Mouse (Mus musculus): ENCODE measurements at regions not wholly inside any gene's neighbourhood (a gene's known extent, or its start where the extent isn't known, plus 50 kb on each side); places are given as distances from the start of the nearest gene placed in this dataset.
"Not testable (repeated sequence)": the region's sequence is repeated elsewhere in the genome, so short reads cannot be mapped to it uniquely, and the experiment has no call there.

DNA sequence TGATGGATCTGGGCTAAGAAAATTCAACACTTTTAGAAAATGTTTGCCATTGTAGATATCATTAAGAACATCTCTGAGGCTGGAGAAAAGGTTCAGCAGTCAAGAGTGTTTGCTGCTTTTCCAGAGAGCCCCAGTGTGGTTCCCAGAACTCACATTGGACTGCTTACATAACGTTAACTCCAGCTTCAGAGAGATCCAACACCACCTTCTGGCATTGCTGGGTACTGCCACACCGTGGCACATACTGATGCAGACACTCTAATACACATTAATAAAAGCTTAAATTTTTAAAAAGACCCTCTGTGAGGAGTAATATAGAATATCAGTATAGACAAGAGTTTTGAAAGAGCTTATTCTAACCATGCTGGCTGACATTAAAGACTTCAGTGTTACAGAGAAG is 313.6 kb upstream of the Zic4 start:
- DNase-seq (ENCODE audit: low read depth, low spot score): no peak

- no peak for DNase-seq (ENCODE audit: low read depth, low spot score)
Measured at GRCm38 (mm10) chr9:91053065-91053793, 309.0 kb upstream of the Zic4 start.

- no peak for DNase-seq (ENCODE audit: low read depth, low spot score)
Measured at GRCm38 (mm10) chr9:91059460-91059859, 302.8 kb upstream of the Zic4 start.

- DNase-seq (ENCODE audit: low read depth, low spot score): peak; percentile 20
Measured at GRCm38 (mm10) chr9:91069496-91069895, 292.7 kb upstream of the Zic4 start.

DNA sequence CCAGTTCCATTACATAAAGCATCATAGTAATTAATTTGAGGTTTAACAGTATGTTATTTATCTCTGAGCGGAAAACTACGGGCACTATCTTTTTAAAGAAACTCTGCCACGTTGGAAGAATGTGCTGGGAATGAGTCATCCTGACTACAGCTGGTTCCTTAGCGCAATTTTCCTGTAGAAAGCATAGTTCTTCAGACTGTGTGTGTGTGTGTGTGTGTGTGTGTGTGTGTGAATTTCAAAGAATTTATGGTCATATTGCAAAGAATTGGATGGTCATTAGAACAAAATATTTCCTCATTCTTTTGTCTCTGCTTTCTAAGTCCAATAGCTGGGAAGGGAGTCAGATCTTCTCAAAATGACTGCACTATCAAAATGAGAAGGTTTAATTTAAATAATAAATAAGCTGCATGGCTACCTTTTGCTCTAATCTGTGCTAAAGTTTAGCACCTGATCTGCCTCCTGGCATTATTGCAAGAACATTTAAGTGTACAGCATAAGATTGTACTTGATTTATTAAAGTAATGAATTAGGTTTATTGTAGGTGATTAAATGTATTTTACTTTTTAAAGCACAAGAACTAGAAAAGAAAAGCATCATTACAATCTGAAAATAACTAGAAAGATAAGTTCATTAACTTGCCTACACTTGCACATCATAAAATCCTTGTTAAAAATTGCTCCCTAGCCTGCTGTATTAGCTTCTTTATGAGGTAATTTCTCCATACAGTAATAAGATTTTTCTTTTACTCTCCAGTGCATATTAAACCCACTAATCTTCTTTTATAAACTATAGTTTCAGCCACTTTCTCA is 288.6 kb upstream of the Zic4 start:
- DNase-seq (ENCODE audit: low read depth, low spot score): peak; percentile 80

- no peak for DNase-seq (ENCODE audit: low read depth, low spot score)
Measured at GRCm38 (mm10) chr9:91074175-91074480, 288.1 kb upstream of the Zic4 start.

GRCm38 (mm10) chr9:91077490-91077889 is 284.7 kb upstream of the Zic4 start:
- DNase-seq (ENCODE audit: low read depth, low spot score): no peak

GRCm38 (mm10) chr9:91083791-91084190 is 278.4 kb upstream of the Zic4 start:
- DNase-seq (ENCODE audit: low read depth, low spot score): no peak

DNA sequence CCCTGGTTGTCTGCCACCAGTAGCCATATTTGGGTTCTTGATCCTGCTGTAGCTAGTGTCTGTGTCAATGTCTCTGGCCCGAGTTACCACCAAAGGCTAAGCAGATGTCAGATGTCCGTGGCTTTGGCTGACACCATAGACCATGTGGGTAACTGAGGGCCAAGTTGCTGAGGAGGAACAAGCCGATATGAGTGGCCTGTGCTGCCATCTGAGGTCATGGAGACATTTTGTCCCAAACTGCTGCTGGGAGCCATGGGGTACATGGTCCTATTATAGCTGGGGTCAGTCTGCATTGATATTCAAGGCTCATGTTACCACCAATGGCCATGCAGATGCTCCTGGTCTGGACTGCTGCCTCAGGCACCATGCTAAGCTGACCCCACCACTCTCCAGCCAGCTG is 276.3 kb upstream of the Zic4 start:
- DNase-seq (ENCODE audit: low read depth, low spot score): no peak

GRCm38 (mm10) chr9:91089348-91089747 is 272.9 kb upstream of the Zic4 start:
- no peak for DNase-seq (ENCODE audit: low read depth, low spot score)

DNA sequence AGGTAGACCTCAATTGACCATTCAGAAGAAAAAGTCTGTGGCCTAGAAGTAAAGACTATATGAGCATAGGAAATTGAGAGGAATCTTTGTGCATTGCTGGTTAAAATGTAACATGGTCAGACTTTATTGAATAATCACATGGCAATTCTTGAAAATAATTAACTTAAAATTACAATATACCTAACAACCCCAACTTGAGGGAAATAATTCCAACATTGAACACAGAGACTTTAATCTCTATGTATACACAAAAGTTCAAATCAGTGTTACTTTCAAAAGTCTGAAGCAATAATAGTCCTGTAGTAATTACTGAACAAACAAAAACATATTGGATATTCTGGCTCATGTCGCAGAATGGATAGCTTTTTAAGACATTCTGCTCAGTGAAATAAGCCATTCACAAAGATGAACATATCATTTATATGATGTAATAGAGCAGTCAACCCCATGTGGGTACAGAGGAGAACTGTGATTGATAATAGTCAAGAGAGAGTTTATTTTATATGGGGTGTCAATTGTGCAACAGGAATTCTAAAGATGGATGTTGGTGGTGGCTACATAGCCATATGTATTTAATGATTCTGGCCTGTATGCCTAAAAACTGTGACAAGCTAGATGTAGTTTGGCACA is 270.7 kb upstream of the Zic4 start:
- no peak for DNase-seq (ENCODE audit: low read depth, low spot score)

DNA sequence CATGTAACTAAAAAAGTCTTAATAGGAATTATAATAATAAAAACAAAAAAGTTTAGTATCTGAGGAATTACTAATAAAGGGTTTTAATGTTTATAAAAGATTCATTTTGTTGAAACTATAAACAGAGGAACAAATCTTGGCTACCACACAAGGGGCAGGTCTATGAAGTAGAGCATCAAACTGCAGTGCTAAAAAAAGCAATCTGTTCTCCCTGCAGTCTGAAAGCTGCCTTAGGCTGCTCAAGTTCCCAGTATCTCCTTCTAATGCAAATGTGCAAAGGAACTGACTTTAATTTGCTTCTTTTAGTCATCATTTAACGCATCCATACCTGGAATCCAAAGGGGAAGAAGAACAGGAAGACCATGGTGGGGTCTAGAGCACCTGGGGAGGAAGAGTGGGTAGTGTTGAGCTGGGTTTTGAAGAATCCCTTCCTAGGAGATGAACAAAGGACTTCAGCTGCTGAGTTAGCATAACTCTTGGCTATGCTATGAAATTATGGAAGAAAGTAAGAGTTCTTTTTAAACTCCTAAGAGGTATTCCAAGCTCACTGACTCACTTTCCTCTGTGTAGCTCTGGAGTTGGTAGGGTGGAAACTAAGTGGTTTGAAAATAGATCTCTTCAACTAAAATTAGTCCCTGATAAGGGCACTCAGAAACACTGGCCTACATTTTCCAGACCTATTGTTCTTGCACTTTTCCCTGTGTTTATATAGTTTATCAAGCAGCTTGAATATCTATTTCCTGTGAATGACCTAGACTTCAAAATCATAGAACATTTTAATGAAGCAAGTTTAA is 260.4 kb upstream of the Zic4 start:
- DNase-seq (ENCODE audit: low read depth, low spot score): peak; percentile 37

GRCm38 (mm10) chr9:91122441-91123035 is 239.7 kb upstream of the Zic4 start:
- DNase-seq (ENCODE audit: low read depth, low spot score): peak; percentile 82

DNA sequence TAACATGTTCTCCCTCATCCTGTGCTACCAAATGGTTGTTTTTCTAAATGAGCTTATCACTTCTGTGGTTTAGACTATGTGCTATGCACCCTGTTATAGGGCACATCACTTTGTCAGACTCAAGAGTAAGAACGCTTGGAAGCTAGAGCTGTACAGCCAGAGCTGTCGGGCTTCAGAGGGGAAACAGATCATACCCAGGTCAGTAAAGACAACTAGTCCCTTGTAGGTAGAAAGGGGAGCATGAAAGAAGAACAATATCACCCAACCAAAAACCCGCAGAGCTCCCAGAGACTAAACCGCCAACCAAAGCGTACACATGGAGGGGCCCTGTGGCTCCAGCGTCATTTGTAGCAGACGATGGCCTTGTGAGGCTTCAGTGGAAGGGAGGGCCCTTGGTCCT is 239.0 kb upstream of the Zic4 start:
- peak; percentile 56 for DNase-seq (ENCODE audit: low read depth, low spot score)

DNA sequence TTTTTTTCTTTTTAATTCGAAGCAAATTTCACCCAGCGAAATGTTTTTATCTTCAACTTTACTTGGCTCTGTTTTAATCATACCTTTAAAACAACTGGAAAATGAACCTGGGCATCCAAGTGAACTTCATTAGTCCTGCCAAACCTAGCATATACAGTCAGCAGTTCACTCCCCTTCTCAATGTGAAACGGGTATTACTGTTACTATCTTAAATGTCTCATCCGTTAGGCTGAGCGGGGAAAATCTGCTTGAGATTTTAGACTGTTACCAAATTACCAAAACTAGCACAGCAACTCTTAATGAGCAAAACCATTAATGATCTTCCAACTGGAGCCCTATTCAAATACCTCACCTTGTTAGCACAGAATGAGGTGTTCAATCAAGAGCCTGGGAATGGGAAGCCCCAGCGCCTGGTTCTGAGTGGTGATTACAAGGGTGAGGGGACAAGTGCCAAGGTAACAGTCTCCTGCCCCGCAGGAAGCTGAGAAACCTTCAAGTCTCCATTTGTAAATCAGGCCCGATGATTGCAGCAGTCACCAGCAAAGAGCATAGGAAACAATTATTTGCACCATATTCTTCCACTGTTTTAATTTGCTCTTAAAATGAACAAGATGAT is 235.5 kb upstream of the Zic4 start:
- DNase-seq (ENCODE audit: low read depth, low spot score): peak; percentile 94

GRCm38 (mm10) chr9:91128491-91128890 is 233.7 kb upstream of the Zic4 start:
- not testable (repeated sequence) for DNase-seq (ENCODE audit: low read depth, low spot score)

DNA sequence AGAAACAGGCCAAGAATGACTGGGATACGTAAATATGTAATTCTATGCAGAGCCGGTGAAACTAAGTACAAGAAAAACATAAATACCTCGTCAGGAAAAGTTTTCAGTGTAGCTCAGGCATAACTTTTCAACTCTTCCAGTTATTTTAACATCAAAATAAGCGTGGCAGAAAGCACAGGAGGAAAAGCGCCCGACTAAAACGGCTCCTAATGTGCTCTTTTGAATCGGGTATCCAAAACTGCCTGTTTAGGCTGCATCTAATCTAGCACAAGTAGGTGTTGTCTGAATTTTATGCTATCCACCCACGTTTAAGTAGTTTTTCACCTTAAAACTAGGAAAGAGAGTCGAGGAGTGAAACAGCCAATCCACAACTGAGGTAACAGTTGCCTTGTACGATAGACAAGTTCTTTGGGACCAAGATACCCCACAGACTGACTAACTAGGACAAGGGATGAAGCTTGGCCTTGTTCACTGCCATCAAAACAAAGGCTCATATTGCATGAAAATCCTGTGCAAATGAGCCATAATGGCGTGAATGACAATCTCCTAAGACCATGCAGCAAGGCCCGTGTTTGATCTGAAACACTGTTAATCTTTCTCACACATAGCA is 232.0 kb upstream of the Zic4 start:
- no peak for DNase-seq (ENCODE audit: low read depth, low spot score)

DNA sequence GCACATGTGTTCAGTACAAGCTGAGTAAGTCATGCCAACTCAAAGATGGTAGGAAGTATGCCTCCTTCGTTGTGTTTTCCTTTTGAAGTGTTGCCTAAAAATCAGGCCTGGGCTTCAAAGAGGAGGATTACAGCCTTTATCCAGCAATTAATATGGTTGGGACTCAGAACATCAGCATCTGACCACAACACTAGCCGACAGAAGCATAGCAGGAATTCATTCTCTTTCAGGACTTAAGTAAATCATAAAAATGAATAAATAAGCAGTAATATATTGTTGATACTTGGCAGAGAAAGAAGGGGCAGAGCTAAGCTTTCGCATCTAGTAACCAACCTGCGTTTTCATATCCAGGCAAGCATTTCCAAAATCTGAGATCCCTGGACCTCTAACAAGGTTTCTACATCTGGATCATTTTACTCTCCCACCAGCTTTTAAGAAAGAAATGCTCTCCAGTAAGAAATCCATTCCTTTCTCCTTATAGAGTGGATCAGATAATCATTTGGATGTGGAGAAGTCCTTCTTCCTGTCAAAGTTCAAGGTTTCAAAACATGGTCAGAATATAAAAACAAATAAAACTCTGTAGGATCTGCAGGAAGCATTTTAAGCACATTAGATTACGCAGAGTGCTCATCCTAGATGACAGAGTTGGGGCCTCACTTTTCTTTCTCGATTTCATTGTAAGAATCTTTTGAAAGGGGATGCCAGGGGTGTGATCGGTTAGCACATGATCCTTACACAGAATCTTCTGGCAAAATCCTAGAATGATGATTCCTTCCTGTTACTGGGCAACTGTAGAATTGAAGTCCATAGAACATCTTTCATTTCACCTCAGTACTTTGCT is 230.6 kb upstream of the Zic4 start:
- no peak for DNase-seq (ENCODE audit: low read depth, low spot score)

GRCm38 (mm10) chr9:91132531-91132930 is 229.7 kb upstream of the Zic4 start:
- DNase-seq (ENCODE audit: low read depth, low spot score): no peak

Data from brain, adult 2 months (tissue).